Mouse (Mus musculus) C2C12 (cell line): ENCODE measurements around the gene Cd59a.

Source experiments
- CTCF ChIP-seq: IDR thresholded peaks from one replicate; pipeline ENCODE4 v1.5.1; 2011; ENCODE audit not compliant: control insufficient read depth, insufficient read depth, insufficient read length
- MAX ChIP-seq: IDR thresholded peaks from one replicate; pipeline ENCODE4 v1.6.1; 2011; ENCODE audit warnings: mild to moderate bottlenecking, control low read depth

DNA sequence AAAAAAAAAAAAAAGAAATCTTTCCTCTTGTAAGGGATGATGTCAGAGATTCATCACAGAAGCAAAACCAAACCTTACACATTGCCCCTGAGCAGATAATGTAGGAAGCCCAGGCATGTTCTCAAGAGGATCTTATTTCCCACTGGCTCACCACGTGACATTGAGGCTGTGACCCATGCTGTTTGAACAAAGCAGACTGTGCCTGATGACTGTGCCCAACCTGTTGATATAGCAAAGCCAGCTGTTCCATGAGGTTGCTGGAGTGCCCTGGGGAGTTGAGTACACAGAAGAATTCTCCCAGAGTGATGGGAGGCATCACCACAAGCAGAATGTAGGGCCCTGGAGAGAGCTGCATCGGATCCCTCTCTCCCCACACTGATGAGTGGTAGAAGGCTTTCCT, 40.3 kb downstream of the Cd59a start:
- no peak for TF ChIP-seq CTCF
- peak; percentile 87 for TF ChIP-seq MAX
